Mouse (Mus musculus): ENCODE data around the gene Mmp7. TPM values are rescaled to one million over a fixed set of nuclear protein-coding genes. Genes with fewer than 3 reads are reported as not detected.
A peak's percentile ranks its signal among the peaks of the same experiment; 100 is the strongest.

Gene Mmp7
- total RNA-seq (2014; fragmentation: Nextera tagmentation), result not detected in 2 replicates
- total RNA-seq (2017), result not detected in 2 replicates

- no peak for ATAC-seq (replicated peaks; ENCODE audit: low FRiP score, low TSS enrichment, poor library complexity, severe bottlenecking)
These were observed at the start of gene Mmp7 for GRCm38 (mm10) chr9:7691790-7692189. Gene Mmp7, plus strand, starts transcription at chr9:7692090.

- no peak for ATAC-seq (replicated peaks; ENCODE audit: low FRiP score, low TSS enrichment, poor library complexity, severe bottlenecking)
These were observed 44.0 kb upstream of the Mmp7 start for GRCm38 (mm10) chr9:7647901-7648300.

GRCm38 (mm10) chr9:7650397-7651180 is 41.3 kb upstream of the Mmp7 start:
- ATAC-seq (replicated peaks; ENCODE audit: low FRiP score, low TSS enrichment, poor library complexity, severe bottlenecking), result no peak

- no peak for ATAC-seq (replicated peaks; ENCODE audit: low FRiP score, low TSS enrichment, poor library complexity, severe bottlenecking)
These were observed 39.4 kb upstream of the Mmp7 start for GRCm38 (mm10) chr9:7652351-7653085.

GRCm38 (mm10) chr9:7657946-7658345 is 33.9 kb upstream of the Mmp7 start:
- ATAC-seq (replicated peaks; ENCODE audit: low FRiP score, low TSS enrichment, poor library complexity, severe bottlenecking), result no peak

- no peak for ATAC-seq (replicated peaks; ENCODE audit: low FRiP score, low TSS enrichment, poor library complexity, severe bottlenecking)
These were observed 32.3 kb upstream of the Mmp7 start for GRCm38 (mm10) chr9:7659469-7660020.

GRCm38 (mm10) chr9:7661371-7661770 is 30.5 kb upstream of the Mmp7 start:
- no peak for ATAC-seq (replicated peaks; ENCODE audit: low FRiP score, low TSS enrichment, poor library complexity, severe bottlenecking)

- no peak for ATAC-seq (replicated peaks; ENCODE audit: low FRiP score, low TSS enrichment, poor library complexity, severe bottlenecking)
These were observed 22.2 kb upstream of the Mmp7 start for GRCm38 (mm10) chr9:7669674-7670073.

- no peak for ATAC-seq (replicated peaks; ENCODE audit: low FRiP score, low TSS enrichment, poor library complexity, severe bottlenecking)
These were observed 18.9 kb upstream of the Mmp7 start for GRCm38 (mm10) chr9:7672985-7673384.

GRCm38 (mm10) chr9:7678154-7678837 is 13.6 kb upstream of the Mmp7 start:
- ATAC-seq (replicated peaks; ENCODE audit: low FRiP score, low TSS enrichment, poor library complexity, severe bottlenecking), result no peak

- ATAC-seq (replicated peaks; ENCODE audit: low FRiP score, low TSS enrichment, poor library complexity, severe bottlenecking), result no peak
These were observed 9.7 kb upstream of the Mmp7 start for GRCm38 (mm10) chr9:7682081-7682618.

- ATAC-seq (replicated peaks; ENCODE audit: low FRiP score, low TSS enrichment, poor library complexity, severe bottlenecking), result no peak
These were observed 5.9 kb upstream of the Mmp7 start for GRCm38 (mm10) chr9:7686024-7686423.

- ATAC-seq (replicated peaks; ENCODE audit: low FRiP score, low TSS enrichment, poor library complexity, severe bottlenecking), result no peak
These were observed 2.1 kb upstream of the Mmp7 start for GRCm38 (mm10) chr9:7689799-7690198.

GRCm38 (mm10) chr9:7693961-7694360 is 2.1 kb downstream of the Mmp7 start:
- ATAC-seq (replicated peaks; ENCODE audit: low FRiP score, low TSS enrichment, poor library complexity, severe bottlenecking), result no peak

- no peak for ATAC-seq (replicated peaks; ENCODE audit: low FRiP score, low TSS enrichment, poor library complexity, severe bottlenecking)
These were observed 3.8 kb downstream of the Mmp7 start for GRCm38 (mm10) chr9:7695646-7696045.

- ATAC-seq (replicated peaks; ENCODE audit: low FRiP score, low TSS enrichment, poor library complexity, severe bottlenecking), result no peak
These were observed 16.8 kb downstream of the Mmp7 start for GRCm38 (mm10) chr9:7708698-7709097.

- ATAC-seq (replicated peaks; ENCODE audit: low FRiP score, low TSS enrichment, poor library complexity, severe bottlenecking), result no peak
These were observed 19.3 kb downstream of the Mmp7 start for GRCm38 (mm10) chr9:7711196-7711595.

- peak; percentile 83 for ATAC-seq (replicated peaks; ENCODE audit: low FRiP score, low TSS enrichment, poor library complexity, severe bottlenecking)
These were observed 22.4 kb downstream of the Mmp7 start for GRCm38 (mm10) chr9:7714062-7714907.

- no peak for ATAC-seq (replicated peaks; ENCODE audit: low FRiP score, low TSS enrichment, poor library complexity, severe bottlenecking)
These were observed 23.0 kb downstream of the Mmp7 start for GRCm38 (mm10) chr9:7714908-7715175.
